Mouse (Mus musculus) heart, embryonic 13.5 days (tissue): ENCODE data around the gene Pum2. TPM values are rescaled to one million over a fixed set of nuclear protein-coding genes. Genes with fewer than 3 reads are reported as not detected.
"Not testable (repeated sequence)": the region's sequence is repeated elsewhere in the genome, so short reads cannot be mapped to it uniquely, and the experiment has no call there.

Experiments
- ATAC-seq: fragments of 200-750 bp; cut with Nextera tagmentation; 2 replicates; pipeline ENCODE4 v1.8.0; 2017; ENCODE audit warnings: moderate TSS enrichment; ENCODE audit not compliant: insufficient number of reproducible peaks, low FRiP score, low TSS enrichment; ENCODE audit errors: extremely low read depth
- H3K27ac ChIP-seq: fragments of 300-500 bp; sonication (generic); replicated peaks from 2 replicates; pipeline ENCODE4 v1.5.1; 2015; ENCODE audit warnings: moderate library complexity, mild to moderate bottlenecking, inconsistent platforms
- H3K27me3 ChIP-seq: fragments of 300-500 bp; sonication (generic); replicated peaks from 2 replicates; pipeline ENCODE4 v1.6.1; 2015; ENCODE audit warnings: mild to moderate bottlenecking, inconsistent platforms
- H3K36me3 ChIP-seq: fragments of 300-500 bp; sonication (generic); 2 replicates; pipeline ENCODE4 v1.6.1; 2015; ENCODE audit warnings: mild to moderate bottlenecking, inconsistent platforms
- H3K4me1 ChIP-seq: fragments of 300-500 bp; sonication (generic); 2 replicates; pipeline ENCODE4 v1.6.1; 2015; ENCODE audit warnings: inconsistent platforms
- H3K4me2 ChIP-seq: fragments of 300-500 bp; sonication (generic); 2 replicates; pipeline ENCODE4 v1.6.1; 2015; ENCODE audit warnings: inconsistent platforms, mild to moderate bottlenecking, moderate library complexity
- H3K4me3 ChIP-seq: fragments of 300-500 bp; sonication (generic); 2 replicates; pipeline ENCODE4 v1.5.1; 2015; ENCODE audit warnings: moderate library complexity, mild to moderate bottlenecking, inconsistent platforms
- H3K9ac ChIP-seq: fragments of 300-500 bp; sonication (generic); 2 replicates; pipeline ENCODE4 v1.6.1; 2015; ENCODE audit warnings: inconsistent platforms, mild to moderate bottlenecking, moderate library complexity
- H3K9me3 ChIP-seq: fragments of 300-500 bp; sonication (generic); 2 replicates; pipeline ENCODE4 v1.6.1; 2016; ENCODE audit warnings: inconsistent platforms
- WGBS: fragments of 180-500 bp; shearing (Covaris S2); methylation state at CpG from one replicate; pipeline ENCODE4 v1.1.7; 2015; ENCODE audit warnings: mixed read lengths; 5-methylcytosine and 5-hydroxymethylcytosine counted together
- polyA plus RNA-seq: library from polyadenylated mRNA; unstranded; fragments of >200 nt; fragmentation: Nextera tagmentation; extraction: Ambion mirVana; gene quantifications from 2 replicates; pipeline ENCODE4 v1.2.1, GENCODE M21; 2015

Gene Pum2
- 24.0 and 25.3 TPM in 2 replicates for polyA plus RNA-seq

- Histone ChIP-seq H3K36me3 (peaks cover 4% of the 10 kb centered on the region; the same call in 1 of the 2 replicates), H3K27me3 (no peaks in the 10 kb centered on the region), H3K9ac (peak within 1 kb of the TSS; percentile 100), H3K4me3 (peak within 1 kb of the TSS; percentile 93), H3K4me2 (peak within 1 kb of the TSS; percentile 83), H3K27ac (peak within 1 kb of the TSS; percentile 98), H3K4me1 (peaks cover 41% of the 10 kb centered on the region), H3K9me3 (no peaks in the 10 kb centered on the region)
- WGBS, result under 1% methylated on average over 29 of the region's 41 CpGs
- ATAC-seq, result peak; percentile 95
Observed at GRCm38 (mm10) chr12:8673974-8674306, at the start of gene Pum2. Gene Pum2, plus strand, starts transcription at chr12:8674134.

- no peak for ATAC-seq
- 95% methylated on average over 5 of the region's 6 CpGs for WGBS
- Histone ChIP-seq H3K4me3 (no peak overlapping the region), H3K9me3 (no peaks in the 10 kb centered on the region), H3K27ac (no peak overlapping the region), H3K4me1 (no peaks in the 10 kb centered on the region), H3K4me2 (no peak overlapping the region), H3K27me3 (no peaks in the 10 kb centered on the region), H3K9ac (no peak overlapping the region), H3K36me3 (no peaks in the 10 kb centered on the region)
Observed at GRCm38 (mm10) chr12:8629537-8629936, 44.4 kb upstream of the Pum2 start.

- Histone ChIP-seq H3K27ac (no peak overlapping the region), H3K9ac (no peak overlapping the region), H3K36me3 (no peaks in the 10 kb centered on the region), H3K4me1 (no peaks in the 10 kb centered on the region), H3K4me2 (no peak overlapping the region), H3K9me3 (no peaks in the 10 kb centered on the region), H3K4me3 (no peak overlapping the region), H3K27me3 (no peaks in the 10 kb centered on the region)
- ATAC-seq, result no peak
- WGBS, result 96% methylated on average over 1 of the region's 1 CpGs
Observed at GRCm38 (mm10) chr12:8631691-8632090, 42.2 kb upstream of the Pum2 start.

GRCm38 (mm10) chr12:8632737-8633365, 41.1 kb upstream of the Pum2 start:
- Histone ChIP-seq H3K36me3 (no peaks in the 10 kb centered on the region), H3K27ac (no peak overlapping the region), H3K9ac (no peak overlapping the region), H3K4me2 (no peak overlapping the region), H3K27me3 (no peaks in the 10 kb centered on the region), H3K9me3 (no peaks in the 10 kb centered on the region), H3K4me3 (no peak overlapping the region), H3K4me1 (no peaks in the 10 kb centered on the region)
- WGBS, result 85% methylated on average over 2 of the region's 2 CpGs
- ATAC-seq, result no peak

- Histone ChIP-seq H3K9ac (no peak overlapping the region), H3K9me3 (no peaks in the 10 kb centered on the region), H3K36me3 (no peaks in the 10 kb centered on the region), H3K27ac (no peak overlapping the region), H3K4me1 (no peaks in the 10 kb centered on the region), H3K27me3 (no peaks in the 10 kb centered on the region), H3K4me3 (no peak overlapping the region), H3K4me2 (no peak overlapping the region)
- no peak for ATAC-seq
- 93% methylated on average over 1 of the region's 1 CpGs for whole genome bisulfite sequencing
Observed at GRCm38 (mm10) chr12:8634306-8634705, 39.6 kb upstream of the Pum2 start.

GRCm38 (mm10) chr12:8635546-8635945, 38.4 kb upstream of the Pum2 start:
- Histone ChIP-seq H3K27me3 (no peaks in the 10 kb centered on the region), H3K9me3 (no peaks in the 10 kb centered on the region), H3K27ac (no peak overlapping the region), H3K36me3 (no peaks in the 10 kb centered on the region), H3K9ac (no peak overlapping the region), H3K4me2 (no peak overlapping the region), H3K4me3 (no peak overlapping the region), H3K4me1 (peaks cover 5% of the 10 kb centered on the region)
- 95% methylated on average over 4 of the region's 4 CpGs for WGBS
- no peak for ATAC-seq

GRCm38 (mm10) chr12:8636945-8637344, 37.0 kb upstream of the Pum2 start:
- Histone ChIP-seq H3K36me3 (no peaks in the 10 kb centered on the region), H3K9me3 (no peaks in the 10 kb centered on the region), H3K4me2 (no peak overlapping the region), H3K27ac (no peak overlapping the region), H3K4me3 (no peak overlapping the region), H3K27me3 (no peaks in the 10 kb centered on the region), H3K9ac (no peak overlapping the region), H3K4me1 (peaks cover 5% of the 10 kb centered on the region)
- WGBS, result 82% methylated on average over 14 of the region's 14 CpGs
- ATAC-seq, result no peak

- not testable (repeated sequence) for H3K4me3 ChIP-seq, ATAC-seq, H3K36me3 ChIP-seq, H3K27me3 ChIP-seq, H3K4me1 ChIP-seq, H3K4me2 ChIP-seq, H3K9me3 ChIP-seq, H3K27ac ChIP-seq, H3K9ac ChIP-seq
- WGBS, result 63% methylated on average over 10 of the region's 10 CpGs
Observed at GRCm38 (mm10) chr12:8638411-8639087, 35.4 kb upstream of the Pum2 start.

- Histone ChIP-seq H3K4me2 (peak overlapping the region; percentile 78), H3K9ac (peak overlapping the region; percentile 80), H3K4me3 (peak overlapping the region; percentile 90)
- not testable (repeated sequence) for H3K36me3 ChIP-seq, H3K9me3 ChIP-seq, H3K27me3 ChIP-seq, ATAC-seq, H3K4me1 ChIP-seq, H3K27ac ChIP-seq
- 2% methylated on average over 2 of the region's 2 CpGs for WGBS
Observed at GRCm38 (mm10) chr12:8640186-8640585, 33.7 kb upstream of the Pum2 start.

- under 1% methylated on average over 47 of the region's 47 CpGs for WGBS
Observed at GRCm38 (mm10) chr12:8640711-8641424, 33.1 kb upstream of the Pum2 start.

GRCm38 (mm10) chr12:8641425-8641735, 32.6 kb upstream of the Pum2 start:
- peak overlapping the region; percentile 78 for H3K4me2 ChIP-seq
- peaks cover 5% of the 10 kb centered on the region for H3K4me1 ChIP-seq
- WGBS, result 7% methylated on average over 10 of the region's 10 CpGs
- H3K36me3 ChIP-seq, result no peaks in the 10 kb centered on the region
- no peak overlapping the region for H3K27ac ChIP-seq
- no peaks in the 10 kb centered on the region for H3K9me3 ChIP-seq
- peak overlapping the region; percentile 98 for H3K9ac ChIP-seq
- H3K27me3 ChIP-seq, result no peaks in the 10 kb centered on the region
- no peak for ATAC-seq
- peak overlapping the region; percentile 90 for H3K4me3 ChIP-seq

More at GRCm38 (mm10) chr12:8640711-8641424, 33.1 kb upstream of the Pum2 start:
- no peaks in the 10 kb centered on the region for H3K27me3 ChIP-seq
- peak; percentile 99 for ATAC-seq
- peaks cover 5% of the 10 kb centered on the region for H3K4me1 ChIP-seq
- peak overlapping the region; percentile 98 for H3K9ac ChIP-seq
- H3K9me3 ChIP-seq, result no peaks in the 10 kb centered on the region
- H3K4me3 ChIP-seq, result peak overlapping the region; percentile 90
- H3K4me2 ChIP-seq, result peak overlapping the region; percentile 78
- H3K27ac ChIP-seq, result peak overlapping the region; percentile 98
- H3K36me3 ChIP-seq, result no peaks in the 10 kb centered on the region
